Mouse (Mus musculus) hindbrain, embryonic 16.5 days (tissue): Measurements from ENCODE around the gene Celsr2. TPM values are rescaled to one million over a fixed set of nuclear protein-coding genes. Genes with fewer than 3 reads are reported as not detected.

Experiments
- ATAC-seq: fragments of 200-750 bp; cut with Nextera tagmentation; 2 replicates; pipeline ENCODE4 v1.8.0; 2017; ENCODE audit warnings: moderate TSS enrichment, moderate library complexity
- H3K27ac ChIP-seq: fragments of 300-500 bp; sonication (generic); 2 replicates; pipeline ENCODE4 v1.5.1; 2014; ENCODE audit warnings: low read depth, mild to moderate bottlenecking, control low read depth, low read length, moderate library complexity
- H3K27me3 ChIP-seq: fragments of 300-500 bp; sonication (generic); replicated peaks from 2 replicates; pipeline ENCODE4 v1.6.1; 2014; ENCODE audit warnings: low read length; ENCODE audit not compliant: control insufficient read depth, insufficient read depth
- H3K36me3 ChIP-seq: fragments of 300-500 bp; sonication (generic); 2 replicates; pipeline ENCODE4 v1.6.1; 2014; ENCODE audit warnings: mild to moderate bottlenecking, low read length, moderate library complexity, mixed read lengths; ENCODE audit not compliant: control insufficient read depth, insufficient read depth
- H3K4me1 ChIP-seq: fragments of 300-500 bp; sonication (generic); 2 replicates; pipeline ENCODE4 v1.6.1; 2014; ENCODE audit warnings: low read depth, low read length; ENCODE audit not compliant: control insufficient read depth, insufficient read depth
- H3K4me2 ChIP-seq: fragments of 300-500 bp; sonication (generic); 2 replicates; pipeline ENCODE4 v1.6.1; 2014; ENCODE audit warnings: mild to moderate bottlenecking, low read length, control low read depth, moderate library complexity
- H3K4me3 ChIP-seq: fragments of 300-500 bp; sonication (generic); 2 replicates; pipeline ENCODE4 v1.5.1; 2014; ENCODE audit warnings: mild to moderate bottlenecking, low read length, control low read depth, moderate library complexity
- H3K9ac ChIP-seq: fragments of 300-500 bp; sonication (generic); 2 replicates; pipeline ENCODE4 v1.6.1; 2014; ENCODE audit warnings: low read depth, mild to moderate bottlenecking, control low read depth, low read length, moderate library complexity
- H3K9me3 ChIP-seq: fragments of 300-500 bp; sonication (generic); 2 replicates; pipeline ENCODE4 v1.6.1; 2014; ENCODE audit warnings: mild to moderate bottlenecking, low read length, moderate library complexity; ENCODE audit not compliant: control insufficient read depth
- WGBS: fragments of 180-500 bp; shearing (Covaris S2); extraction: QIAGEN DNeasy Blood & Tissue Kit; methylation state at CpG from one replicate; pipeline ENCODE4 v1.1.7; 2014; 5-methylcytosine and 5-hydroxymethylcytosine counted together
- polyA plus RNA-seq: library from polyadenylated mRNA; unstranded; fragments of >200 nt; fragmentation: Nextera tagmentation; extraction: Ambion mirVana; gene quantifications from 2 replicates; pipeline ENCODE4 v1.2.1, GENCODE M21; 2015

The Celsr2 gene
- 34.5 and 34.7 TPM in 2 replicates for polyA plus RNA-seq

GRCm38 (mm10) chr3:108414857-108415830 lies at the start of gene Celsr2:
Gene Celsr2, minus strand, starts transcription at chr3:108415552.
- Histone ChIP-seq H3K9ac (peak within 1 kb of the TSS; percentile 96), H3K4me1 (peaks cover 36% of the 10 kb centered on the region), H3K36me3 (peaks cover 21% of the 10 kb centered on the region), H3K4me2 (peak within 1 kb of the TSS; percentile 91), H3K27me3 (no peaks in the 10 kb centered on the region; the same call in 1 of the 2 replicates), H3K4me3 (peak within 1 kb of the TSS; percentile 82), H3K9me3 (no peaks in the 10 kb centered on the region; the same call in 1 of the 2 replicates), H3K27ac (peak within 1 kb of the TSS; percentile 91)
- WGBS, result 4% methylated on average over 43 of the region's 67 CpGs
- peak; percentile 3 for ATAC-seq

GRCm38 (mm10) chr3:108458866-108459265 lies 43.5 kb upstream of the Celsr2 start:
- Histone ChIP-seq H3K27ac (no peak overlapping the region), H3K36me3 (peaks cover 6% of the 10 kb centered on the region; the same call in 1 of the 2 replicates), H3K9me3 (no peaks in the 10 kb centered on the region), H3K4me3 (no peak overlapping the region), H3K4me2 (no peak overlapping the region; the same call in 1 of the 2 replicates), H3K27me3 (no peaks in the 10 kb centered on the region), H3K4me1 (no peaks in the 10 kb centered on the region), H3K9ac (no peak overlapping the region; the same call in 1 of the 2 replicates)
- WGBS, result 50% methylated on average over 10 of the region's 10 CpGs
- ATAC-seq, result peak; percentile 17; the same call in 1 of the 2 replicates

DNA sequence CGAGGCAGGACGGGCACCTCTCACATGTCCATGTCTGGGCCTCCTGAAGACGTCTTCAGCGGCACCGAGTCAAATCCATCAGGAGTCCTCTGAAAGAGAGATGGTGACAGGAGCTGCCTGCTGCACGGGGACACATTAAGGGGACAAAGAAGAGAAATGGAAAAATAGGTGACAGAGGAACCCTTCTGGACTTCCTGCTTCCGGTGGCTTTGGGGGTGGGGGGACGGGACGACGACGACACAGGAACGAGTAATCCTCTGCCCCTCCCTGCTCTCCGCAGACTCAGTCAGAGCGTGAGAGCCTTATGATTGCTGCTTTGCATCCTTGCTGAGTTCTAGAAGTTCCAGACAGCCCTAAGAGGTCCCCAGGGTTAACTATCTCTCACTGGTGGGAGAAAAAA lies 43.0 kb upstream of the Celsr2 start:
- Histone ChIP-seq H3K4me2 (no peak overlapping the region; the same call in 1 of the 2 replicates), H3K4me3 (no peak overlapping the region), H3K36me3 (peaks cover 4% of the 10 kb centered on the region; the same call in 1 of the 2 replicates), H3K4me1 (no peaks in the 10 kb centered on the region), H3K9ac (peak overlapping the region; percentile 13; the same call in 1 of the 2 replicates), H3K27me3 (no peaks in the 10 kb centered on the region), H3K9me3 (no peaks in the 10 kb centered on the region), H3K27ac (no peak overlapping the region)
- WGBS, result 62% methylated on average over 14 of the region's 14 CpGs
- no peak for ATAC-seq

DNA sequence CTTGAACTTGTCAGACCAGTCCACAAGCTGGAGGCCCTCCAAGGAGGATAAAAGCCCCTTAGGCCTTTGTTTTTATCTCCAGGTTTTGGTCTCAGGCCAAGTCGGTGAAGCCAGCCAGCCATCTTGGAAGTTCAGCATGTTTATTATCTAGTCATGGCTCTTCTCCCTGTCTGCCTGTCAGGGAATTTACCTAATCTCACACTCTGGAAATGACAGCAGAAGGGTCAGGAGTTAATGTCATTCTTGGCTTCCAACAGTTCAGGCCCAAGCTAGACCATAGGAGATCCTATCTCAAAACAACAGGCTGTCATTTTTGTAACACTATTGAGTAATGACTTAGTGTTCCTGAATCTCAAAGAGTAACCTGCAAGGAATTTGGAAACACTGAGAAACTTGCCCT lies 38.8 kb upstream of the Celsr2 start:
- whole genome bisulfite sequencing, result 94% methylated on average over 1 of the region's 1 CpGs
- H3K27ac ChIP-seq, result no peak overlapping the region
- H3K4me3 ChIP-seq, result no peak overlapping the region
- no peaks in the 10 kb centered on the region for H3K27me3 ChIP-seq
- H3K9me3 ChIP-seq, result no peaks in the 10 kb centered on the region
- no peak overlapping the region for H3K9ac ChIP-seq
- H3K4me2 ChIP-seq, result no peak overlapping the region
- H3K4me1 ChIP-seq, result no peaks in the 10 kb centered on the region
- no peaks in the 10 kb centered on the region for H3K36me3 ChIP-seq
- ATAC-seq, result no peak

DNA sequence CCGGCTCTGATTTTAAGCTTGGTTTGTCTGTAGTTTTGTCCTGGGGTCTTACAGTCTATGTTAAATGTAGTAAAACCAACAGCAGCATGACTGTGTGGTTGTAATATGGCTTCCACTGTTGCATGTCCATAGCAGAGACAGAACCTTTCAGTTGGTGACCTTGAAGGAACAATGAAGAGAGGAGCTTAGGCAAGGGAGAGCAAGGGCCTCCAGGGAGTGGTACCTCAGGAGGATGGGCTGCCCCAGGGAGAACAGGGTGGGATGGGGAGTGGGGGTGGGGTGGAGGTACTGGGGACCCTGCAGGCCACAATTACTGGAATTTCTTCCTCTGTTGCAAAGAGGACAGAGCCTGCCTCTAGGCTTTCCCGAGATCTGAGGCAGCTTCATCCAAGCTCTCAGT lies 36.6 kb upstream of the Celsr2 start:
- no peak for ATAC-seq
- 83% methylated on average over 2 of the region's 2 CpGs for WGBS
- no peaks in the 10 kb centered on the region for H3K36me3 ChIP-seq
- no peaks in the 10 kb centered on the region for H3K4me1 ChIP-seq
- no peaks in the 10 kb centered on the region for H3K9me3 ChIP-seq
- no peak overlapping the region for H3K4me2 ChIP-seq
- H3K4me3 ChIP-seq, result no peak overlapping the region
- no peak overlapping the region for H3K9ac ChIP-seq
- no peak overlapping the region for H3K27ac ChIP-seq
- H3K27me3 ChIP-seq, result no peaks in the 10 kb centered on the region

DNA sequence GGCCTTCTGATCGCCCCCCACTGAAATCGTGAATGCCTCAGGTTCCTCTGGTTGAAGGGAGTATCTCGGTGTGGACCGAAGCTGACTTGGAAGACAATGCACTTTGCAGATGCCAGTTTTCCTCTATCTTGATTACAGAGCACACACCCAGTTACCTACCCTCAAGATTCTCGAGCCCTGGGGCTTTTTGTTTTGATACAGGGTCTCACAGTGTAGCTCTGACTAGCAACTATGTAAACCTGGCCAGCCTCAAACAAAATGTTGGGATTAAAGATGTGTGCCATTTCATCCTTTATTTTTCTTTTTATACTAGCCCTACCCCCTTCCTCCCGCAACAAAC lies 30.0 kb upstream of the Celsr2 start:
- H3K27ac ChIP-seq, result peak overlapping the region; percentile 91
- no peaks in the 10 kb centered on the region for H3K9me3 ChIP-seq
- ATAC-seq, result peak; percentile 53
- peak overlapping the region; percentile 87 for H3K9ac ChIP-seq
- H3K4me3 ChIP-seq, result peak overlapping the region; percentile 85
- 14% methylated on average over 6 of the region's 6 CpGs for WGBS
- peak overlapping the region; percentile 91 for H3K4me2 ChIP-seq
- no peaks in the 10 kb centered on the region for H3K36me3 ChIP-seq
- peaks cover 29% of the 10 kb centered on the region for H3K4me1 ChIP-seq
- H3K27me3 ChIP-seq, result no peaks in the 10 kb centered on the region

DNA sequence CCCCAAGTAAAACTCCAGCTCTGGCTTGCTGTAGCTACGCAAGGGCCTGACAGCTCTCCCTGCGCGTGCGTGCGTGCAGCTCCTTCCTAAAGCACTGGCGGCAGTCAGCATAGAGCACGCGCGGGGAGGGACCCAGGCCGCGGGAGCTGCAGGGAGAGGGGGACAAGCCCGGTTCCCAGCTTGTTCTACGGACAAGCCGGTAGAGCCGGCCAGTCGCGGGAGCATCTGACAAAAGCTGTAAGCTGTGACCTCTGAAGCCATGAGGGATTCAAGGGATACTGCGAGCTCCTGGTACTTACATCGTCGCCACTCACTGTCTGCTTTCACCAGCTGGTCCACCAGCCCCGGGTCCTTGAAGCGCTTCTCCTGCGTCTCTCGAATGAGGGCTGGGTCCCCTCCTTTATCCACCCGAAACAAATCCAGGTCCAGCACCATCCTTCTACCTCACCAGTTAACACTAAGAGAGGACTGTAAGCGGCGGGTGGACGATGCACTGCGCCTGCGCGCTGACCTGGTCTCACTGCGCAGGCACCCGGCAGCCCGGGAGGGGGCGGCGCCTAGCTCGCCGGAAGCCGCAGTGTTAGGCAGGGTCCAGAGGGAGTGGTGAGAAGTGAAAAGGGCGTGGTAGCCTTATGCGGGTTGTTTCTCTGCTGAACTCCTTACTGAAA lies 29.5 kb upstream of the Celsr2 start, which contains the start of gene Sars:
Gene Sars (minus strand): TSS at position 512 of the 668 bp plus-strand sequence.
- no peaks in the 10 kb centered on the region for H3K9me3 ChIP-seq
- H3K4me3 ChIP-seq, result peak within 1 kb of the TSS; percentile 85
- H3K27ac ChIP-seq, result peak within 1 kb of the TSS; percentile 91
- peak within 1 kb of the TSS; percentile 91 for H3K4me2 ChIP-seq
- no peaks in the 10 kb centered on the region for H3K27me3 ChIP-seq
- H3K36me3 ChIP-seq, result 0 out of 2 replicates have a peak, but pooled peaks cover 1% of the 10 kb centered on the region
- WGBS, result under 1% methylated on average over 40 of the region's 41 CpGs
- H3K9ac ChIP-seq, result peak within 1 kb of the TSS; percentile 87
- peaks cover 29% of the 10 kb centered on the region for H3K4me1 ChIP-seq
- peak; percentile 97 for ATAC-seq

- no peaks in the 10 kb centered on the region for H3K27me3 ChIP-seq
- peak overlapping the region; percentile 91 for H3K4me2 ChIP-seq
- 21% methylated on average over 8 of the region's 8 CpGs for WGBS
- 0 out of 2 replicates have a peak, but pooled peaks cover 2% of the 10 kb centered on the region for H3K36me3 ChIP-seq
- peak; percentile 28 for ATAC-seq
- peak overlapping the region; percentile 87 for H3K9ac ChIP-seq
- no peaks in the 10 kb centered on the region for H3K9me3 ChIP-seq
- H3K4me3 ChIP-seq, result peak overlapping the region; percentile 85
- peak overlapping the region; percentile 91 for H3K27ac ChIP-seq
- peaks cover 29% of the 10 kb centered on the region for H3K4me1 ChIP-seq
These were observed 28.7 kb upstream of the Celsr2 start for GRCm38 (mm10) chr3:108444029-108444428.

GRCm38 (mm10) chr3:108436380-108436714 lies 21.0 kb upstream of the Celsr2 start:
- no peak overlapping the region for H3K4me3 ChIP-seq

More at GRCm38 (mm10) chr3:108436380-108436714, 21.0 kb upstream of the Celsr2 start:
- WGBS, result 49% methylated on average over 7 of the region's 7 CpGs
- H3K36me3 ChIP-seq, result peaks cover 8% of the 10 kb centered on the region; the same call in 1 of the 2 replicates
- no peak overlapping the region for H3K4me2 ChIP-seq
- H3K27ac ChIP-seq, result no peak overlapping the region
- H3K4me1 ChIP-seq, result peaks cover 3% of the 10 kb centered on the region; the same call in 1 of the 2 replicates
- no peak overlapping the region for H3K9ac ChIP-seq
- H3K9me3 ChIP-seq, result no peaks in the 10 kb centered on the region
- no peaks in the 10 kb centered on the region for H3K27me3 ChIP-seq
- ATAC-seq, result no peak
